Mouse (Mus musculus) neural tube, embryonic 13.5 days (tissue): ENCODE measurements at regions not wholly inside any gene's neighbourhood (a gene's known extent, or its start where the extent isn't known, plus 50 kb on each side); places are given as distances from the start of the nearest gene placed in this dataset.

Source experiments
- ATAC-seq: fragments of 200-750 bp; cut with Nextera tagmentation; 2 replicates; pipeline ENCODE4 v1.8.0; 2017; ENCODE audit warnings: low read depth, mild to moderate bottlenecking, moderate TSS enrichment, moderate library complexity
- H3K27ac ChIP-seq: fragments of 300-500 bp; sonication (generic); replicated peaks from 2 replicates; pipeline ENCODE4 v1.5.1; 2015; ENCODE audit warnings: moderate library complexity, mild to moderate bottlenecking, inconsistent platforms
- H3K27me3 ChIP-seq: fragments of 300-500 bp; sonication (generic); 2 replicates; pipeline ENCODE4 v1.6.1; 2015; ENCODE audit warnings: mild to moderate bottlenecking, inconsistent platforms
- H3K36me3 ChIP-seq: fragments of 300-500 bp; sonication (generic); 2 replicates; pipeline ENCODE4 v1.6.1; 2015; ENCODE audit warnings: mild to moderate bottlenecking, inconsistent platforms
- H3K4me1 ChIP-seq: fragments of 300-500 bp; sonication (generic); replicated peaks from 2 replicates; pipeline ENCODE4 v1.6.1; 2015; ENCODE audit warnings: inconsistent platforms
- H3K4me2 ChIP-seq: fragments of 300-500 bp; sonication (generic); 2 replicates; pipeline ENCODE4 v1.6.1; 2015; ENCODE audit warnings: inconsistent platforms, mild to moderate bottlenecking, moderate library complexity
- H3K4me3 ChIP-seq: fragments of 300-500 bp; sonication (generic); 2 replicates; pipeline ENCODE4 v1.5.1; 2015; ENCODE audit warnings: mild to moderate bottlenecking, inconsistent platforms
- H3K9ac ChIP-seq: fragments of 300-500 bp; sonication (generic); 2 replicates; pipeline ENCODE4 v1.6.1; 2015; ENCODE audit warnings: moderate library complexity, mild to moderate bottlenecking, inconsistent platforms
- H3K9me3 ChIP-seq: fragments of 300-500 bp; sonication (generic); 2 replicates; pipeline ENCODE4 v1.6.1; 2016; ENCODE audit warnings: inconsistent platforms
- WGBS: fragments of 180-500 bp; shearing (Covaris S2); methylation state at CpG from one replicate; pipeline ENCODE4 v1.1.7; 2015; 5-methylcytosine and 5-hydroxymethylcytosine counted together

- no peak for ATAC-seq
- 67% methylated on average over 3 of the region's 3 CpGs for WGBS
Observed at GRCm38 (mm10) chr1:61190921-61191320, 213.2 kb downstream of the Icos start.

DNA sequence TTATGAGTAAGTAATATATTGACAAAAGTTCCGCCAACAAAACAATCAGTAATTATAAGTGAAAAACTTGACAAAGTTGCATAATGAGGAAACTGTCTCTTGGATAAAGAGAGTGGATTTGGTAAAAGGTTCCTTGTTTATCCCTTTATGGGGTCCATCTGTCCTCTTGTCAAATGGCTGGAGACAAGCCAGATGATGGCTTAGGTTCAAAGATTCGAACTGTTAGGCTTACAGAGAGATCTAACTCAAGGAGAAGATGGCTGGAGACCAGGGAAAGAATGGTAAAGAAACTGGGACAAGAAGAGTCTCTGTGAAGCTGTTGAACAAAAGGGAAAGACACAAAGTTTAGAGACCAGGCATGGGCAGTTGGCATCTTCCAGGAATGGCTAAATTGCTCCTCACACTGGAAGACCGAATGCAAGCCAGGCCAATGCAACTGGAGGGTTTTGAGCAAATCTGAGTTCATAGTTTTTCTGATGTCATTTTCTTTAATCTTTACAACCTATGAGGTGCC is 220.9 kb downstream of the Icos start:
- no peak overlapping the region for H3K4me3 ChIP-seq
- H3K9me3 ChIP-seq, result no peaks in the 10 kb centered on the region
- H3K27me3 ChIP-seq, result no peaks in the 10 kb centered on the region
- peaks cover 24% of the 10 kb centered on the region for H3K4me1 ChIP-seq
- H3K4me2 ChIP-seq, result no peak overlapping the region
- H3K27ac ChIP-seq, result no peak overlapping the region
- no peaks in the 10 kb centered on the region for H3K36me3 ChIP-seq
- no peak overlapping the region for H3K9ac ChIP-seq
- ATAC-seq, result no peak
- WGBS, result 78% methylated on average over 3 of the region's 3 CpGs

More at GRCm38 (mm10) chr1:61190921-61191320, 213.2 kb downstream of the Icos start:
- Histone ChIP-seq H3K4me3 (no peak overlapping the region), H3K9ac (no peak overlapping the region), H3K27me3 (no peaks in the 10 kb centered on the region), H3K36me3 (no peaks in the 10 kb centered on the region), H3K4me2 (no peak overlapping the region), H3K27ac (no peak overlapping the region), H3K4me1 (0 out of 2 replicates have a peak, but pooled peaks cover 2% of the 10 kb centered on the region), H3K9me3 (no peaks in the 10 kb centered on the region)

DNA sequence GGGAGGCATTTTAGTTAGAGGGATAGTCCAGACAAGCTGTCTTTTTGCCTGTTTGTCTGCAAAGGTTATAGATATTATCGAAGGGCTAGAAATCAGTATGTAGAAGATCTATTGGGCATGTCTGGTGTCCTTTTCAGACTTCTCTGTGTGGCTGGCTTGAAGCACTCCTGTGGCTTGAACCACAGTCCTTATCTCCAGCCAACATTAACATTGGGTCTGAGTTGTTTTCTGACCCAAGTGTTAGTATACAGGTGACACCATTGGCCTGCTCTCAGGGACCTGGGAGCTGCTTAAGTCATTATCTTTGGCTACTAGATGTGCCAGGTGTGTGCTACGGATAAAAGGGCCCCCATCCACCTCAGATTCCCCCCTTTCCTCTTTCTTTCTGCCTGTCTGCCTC is 223.3 kb downstream of the Icos start:
- H3K4me2 ChIP-seq, result no peak overlapping the region
- peaks cover 38% of the 10 kb centered on the region for H3K4me1 ChIP-seq
- no peaks in the 10 kb centered on the region for H3K9me3 ChIP-seq
- ATAC-seq, result no peak
- H3K36me3 ChIP-seq, result no peaks in the 10 kb centered on the region
- H3K27me3 ChIP-seq, result no peaks in the 10 kb centered on the region
- 82% methylated on average over 2 of the region's 2 CpGs for WGBS
- no peak overlapping the region for H3K4me3 ChIP-seq
- H3K27ac ChIP-seq, result no peak overlapping the region
- H3K9ac ChIP-seq, result no peak overlapping the region

GRCm38 (mm10) chr1:61202079-61202478 is 224.4 kb downstream of the Icos start:
- WGBS, result 31% methylated on average over 3 of the region's 3 CpGs
- Histone ChIP-seq H3K4me2 (no peak overlapping the region), H3K4me3 (no peak overlapping the region), H3K36me3 (no peaks in the 10 kb centered on the region), H3K27me3 (no peaks in the 10 kb centered on the region), H3K9me3 (no peaks in the 10 kb centered on the region), H3K27ac (peak overlapping the region; percentile 52), H3K4me1 (peaks cover 43% of the 10 kb centered on the region), H3K9ac (no peak overlapping the region)
- peak; percentile 68 for ATAC-seq

DNA sequence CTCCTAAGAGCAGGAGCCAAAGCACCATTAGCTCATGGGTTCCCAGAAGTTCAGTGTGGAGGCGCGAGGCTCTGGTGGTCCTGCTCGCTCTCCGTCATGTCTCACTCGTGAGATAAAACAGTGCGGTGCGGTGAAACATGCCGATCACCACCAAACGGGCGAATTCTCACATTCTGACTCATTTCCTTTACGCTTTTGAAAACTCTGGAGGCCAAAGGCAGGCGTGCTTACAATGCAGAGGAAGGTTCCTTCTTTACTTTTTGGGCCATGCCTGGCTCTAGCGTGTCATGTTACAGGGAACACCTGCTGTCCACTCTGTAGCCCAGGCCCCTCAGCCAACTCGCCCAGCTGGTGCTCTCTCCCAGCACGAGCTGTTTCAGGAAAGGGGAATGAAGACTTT is 225.4 kb downstream of the Icos start:
- no peaks in the 10 kb centered on the region for H3K27me3 ChIP-seq
- H3K4me3 ChIP-seq, result no peak overlapping the region
- no peaks in the 10 kb centered on the region for H3K9me3 ChIP-seq
- peak overlapping the region; percentile 72 for H3K27ac ChIP-seq
- no peaks in the 10 kb centered on the region for H3K36me3 ChIP-seq
- peak overlapping the region; percentile 20 for H3K4me2 ChIP-seq
- 23% methylated on average over 15 of the region's 15 CpGs for WGBS
- peak; percentile 55; the same call in 1 of the 2 replicates for ATAC-seq
- no peak overlapping the region for H3K9ac ChIP-seq
- peaks cover 43% of the 10 kb centered on the region for H3K4me1 ChIP-seq

DNA sequence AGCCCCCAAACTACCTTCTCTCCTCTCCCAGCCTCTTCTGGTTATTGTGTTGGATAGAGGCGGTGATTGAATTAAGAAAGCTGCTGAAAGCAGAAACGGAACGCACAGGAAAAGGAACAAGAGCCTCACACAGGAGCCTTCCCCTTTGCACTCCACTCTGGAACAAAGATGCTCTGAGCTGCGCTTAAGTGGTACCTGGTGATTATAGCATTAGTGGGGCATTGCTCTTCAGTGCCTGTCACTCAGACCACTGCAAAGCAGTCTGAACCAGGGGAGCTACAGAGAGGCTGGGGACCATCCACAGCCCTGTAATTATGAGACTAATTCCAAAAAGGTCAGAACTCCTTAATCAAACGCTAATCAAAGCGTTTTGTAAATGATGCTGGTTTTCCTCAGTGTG is 225.9 kb downstream of the Icos start:
- Histone ChIP-seq H3K9ac (0 out of 2 replicates have a peak overlapping the region, but pooled peaks have one; percentile 38), H3K4me1 (peaks cover 42% of the 10 kb centered on the region), H3K9me3 (no peaks in the 10 kb centered on the region), H3K27ac (peak overlapping the region; percentile 72), H3K27me3 (no peaks in the 10 kb centered on the region), H3K4me3 (no peak overlapping the region), H3K4me2 (peak overlapping the region; percentile 20), H3K36me3 (no peaks in the 10 kb centered on the region)
- 11% methylated on average over 6 of the region's 6 CpGs for WGBS
- ATAC-seq, result no peak

DNA sequence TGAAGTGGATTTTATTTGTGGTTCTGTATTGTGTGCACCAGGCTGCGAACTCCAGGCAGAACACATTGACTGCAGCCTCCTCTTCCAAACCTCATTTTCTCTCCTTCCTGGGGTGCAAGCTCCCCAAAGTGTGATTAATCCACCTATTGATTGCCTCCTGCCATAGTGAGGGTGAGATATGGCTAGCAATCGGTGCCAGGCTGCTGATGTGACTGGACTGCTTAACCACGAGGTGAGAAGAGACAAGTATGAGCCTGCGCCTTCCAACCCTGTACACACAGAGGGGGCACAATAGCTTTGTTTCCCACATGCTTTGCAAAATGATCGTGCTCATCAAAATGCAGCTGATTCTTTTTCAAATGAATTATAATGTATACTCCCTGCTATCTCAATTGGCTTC is 227.4 kb downstream of the Icos start:
- Histone ChIP-seq H3K4me2 (no peak overlapping the region), H3K9ac (no peak overlapping the region), H3K4me1 (peaks cover 37% of the 10 kb centered on the region), H3K27me3 (no peaks in the 10 kb centered on the region), H3K36me3 (no peaks in the 10 kb centered on the region), H3K4me3 (no peak overlapping the region), H3K27ac (peak overlapping the region; percentile 57), H3K9me3 (no peaks in the 10 kb centered on the region)
- WGBS, result 27% methylated on average over 5 of the region's 5 CpGs
- peak; percentile 83; the same call in 1 of the 2 replicates for ATAC-seq

DNA sequence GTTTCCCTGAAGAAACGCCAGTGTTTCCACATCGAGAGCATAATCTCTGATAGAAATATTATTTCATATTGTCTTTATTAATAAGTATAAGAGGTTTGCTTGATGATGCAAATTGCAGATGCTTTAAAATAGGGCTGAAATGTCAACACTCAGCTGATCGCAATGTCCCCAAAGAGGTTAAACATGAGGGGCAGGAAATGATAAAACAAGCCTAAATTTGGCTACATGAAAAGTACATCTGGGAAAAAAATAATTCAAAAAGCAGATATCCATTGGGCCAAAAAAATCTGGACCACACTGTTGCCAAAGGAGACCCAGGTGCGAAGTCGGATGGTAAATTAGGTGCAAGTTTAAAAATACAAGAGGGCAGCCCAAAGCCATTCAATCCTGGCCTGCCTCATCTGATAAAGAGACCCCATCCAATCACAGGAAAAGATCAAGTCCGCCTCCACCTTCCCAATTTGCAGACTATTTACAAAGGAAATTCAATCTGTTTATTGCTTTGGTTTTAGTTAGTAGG is 229.2 kb downstream of the Icos start:
- H3K4me1 ChIP-seq, result peaks cover 37% of the 10 kb centered on the region
- no peak overlapping the region for H3K4me3 ChIP-seq
- no peak overlapping the region for H3K4me2 ChIP-seq
- H3K27me3 ChIP-seq, result no peaks in the 10 kb centered on the region
- H3K9me3 ChIP-seq, result no peaks in the 10 kb centered on the region
- no peak overlapping the region for H3K9ac ChIP-seq
- H3K36me3 ChIP-seq, result no peaks in the 10 kb centered on the region
- WGBS, result 89% methylated on average over 6 of the region's 6 CpGs
- H3K27ac ChIP-seq, result no peak overlapping the region
- ATAC-seq, result no peak

- no peak overlapping the region for H3K4me2 ChIP-seq
- 47% methylated on average over 1 of the region's 1 CpGs for WGBS
- no peak overlapping the region for H3K4me3 ChIP-seq
- peaks cover 23% of the 10 kb centered on the region for H3K4me1 ChIP-seq
- no peaks in the 10 kb centered on the region for H3K27me3 ChIP-seq
- no peak overlapping the region for H3K9ac ChIP-seq
- no peak for ATAC-seq
- H3K9me3 ChIP-seq, result no peaks in the 10 kb centered on the region
- H3K36me3 ChIP-seq, result no peaks in the 10 kb centered on the region
- H3K27ac ChIP-seq, result no peak overlapping the region
Observed at GRCm38 (mm10) chr1:61208386-61208785, 230.7 kb downstream of the Icos start.

- no peak for ATAC-seq
- H3K9me3 ChIP-seq, result 0 out of 2 replicates have a peak, but pooled peaks cover 5% of the 10 kb centered on the region
- H3K9ac ChIP-seq, result no peak overlapping the region
- H3K4me3 ChIP-seq, result no peak overlapping the region
- no peaks in the 10 kb centered on the region for H3K27me3 ChIP-seq
- H3K27ac ChIP-seq, result no peak overlapping the region
- no peaks in the 10 kb centered on the region for H3K36me3 ChIP-seq
- H3K4me1 ChIP-seq, result no peaks in the 10 kb centered on the region
- WGBS, result 35% methylated on average over 1 of the region's 1 CpGs
- no peak overlapping the region for H3K4me2 ChIP-seq
Observed at GRCm38 (mm10) chr1:61221131-61221530, 243.4 kb downstream of the Icos start.

DNA sequence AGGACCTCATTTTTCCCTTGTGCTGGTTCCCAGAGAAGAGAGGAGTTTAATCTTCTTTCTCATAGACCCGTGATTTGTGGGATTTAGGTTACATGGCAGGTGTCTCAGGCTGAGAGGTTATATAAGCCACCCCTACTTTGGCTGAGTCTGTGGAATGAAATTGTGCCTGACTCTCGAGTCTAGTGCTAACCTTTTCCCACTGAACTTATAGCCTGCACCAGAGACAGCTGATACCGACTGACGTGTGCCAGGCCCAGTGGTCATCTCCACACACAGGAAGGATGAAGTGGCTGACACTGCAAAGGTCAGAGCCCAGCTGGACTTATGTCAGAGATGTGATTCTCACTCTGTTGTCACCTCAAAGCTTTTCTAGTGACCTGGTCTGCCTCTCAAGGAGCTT is 251.2 kb downstream of the Icos start:
- H3K4me3 ChIP-seq, result no peak overlapping the region
- ATAC-seq, result no peak
- no peak overlapping the region for H3K9ac ChIP-seq
- H3K4me2 ChIP-seq, result no peak overlapping the region
- no peak overlapping the region for H3K27ac ChIP-seq
- peaks cover 10% of the 10 kb centered on the region for H3K4me1 ChIP-seq
- no peaks in the 10 kb centered on the region for H3K9me3 ChIP-seq
- H3K36me3 ChIP-seq, result no peaks in the 10 kb centered on the region
- H3K27me3 ChIP-seq, result no peaks in the 10 kb centered on the region
- WGBS, result 77% methylated on average over 4 of the region's 4 CpGs

- no peaks in the 10 kb centered on the region for H3K36me3 ChIP-seq
- no peak overlapping the region for H3K9ac ChIP-seq
- ATAC-seq, result no peak
- no peaks in the 10 kb centered on the region for H3K27me3 ChIP-seq
- H3K4me2 ChIP-seq, result no peak overlapping the region
- H3K4me3 ChIP-seq, result no peak overlapping the region
- peaks cover 20% of the 10 kb centered on the region for H3K4me1 ChIP-seq
- H3K27ac ChIP-seq, result no peak overlapping the region
- 62% methylated on average over 1 of the region's 1 CpGs for WGBS
- H3K9me3 ChIP-seq, result no peaks in the 10 kb centered on the region
Observed at GRCm38 (mm10) chr1:61233001-61233400, 255.3 kb downstream of the Icos start.
